ENCODE assay signal across 8 mouse cellular contexts in genomic region chr15:99717386-99718334, GRCm38 (mm10). TPM values are rescaled to one million over a fixed set of nuclear protein-coding genes. Genes with fewer than 3 reads are reported as not detected.
A peak's percentile ranks its signal among the peaks of the same experiment; 100 is the strongest.
DNase-seq lines count a peak whose midpoint lies in the region; ATAC-seq and TF ChIP-seq lines count a peak whose summit lies in the region.

Gpd1 (plus strand) TSS chr15:99717515.

- H3K4me2 ChIP-seq in liver, postnatal 0 days (ENCODE audit: low read depth, low read length), result peak within 1 kb of the TSS; percentile 64

- 48% methylated on average over 23 of the region's 26 CpGs for WGBS in liver, postnatal 0 days (ENCODE audit: insufficient replicate concordance)

- peak within 1 kb of the TSS; percentile 68 for H3K9ac ChIP-seq in liver, postnatal 0 days (replicated peaks)

- no peak for TF ChIP-seq EP300 in liver, postnatal 0 days (IDR thresholded peaks at IDR 0.05; ENCODE audit: low read depth)

- TF ChIP-seq CTCF in liver, postnatal 0 days (IDR thresholded peaks at IDR 0.05; ENCODE audit: low read depth), result no peak

- H3K27me3 ChIP-seq in liver, postnatal 0 days (ENCODE audit: insufficient read depth, low read length), result no peaks in the 10 kb centered on the region

- peaks cover 28% of the 10 kb centered on the region for H3K4me1 ChIP-seq in liver, postnatal 0 days (ENCODE audit: insufficient read depth)

- no peak for ATAC-seq in liver, postnatal 0 days

- H3K27ac ChIP-seq in liver, postnatal 0 days (ENCODE audit: low read depth), result peak within 1 kb of the TSS; percentile 88

- DNase-seq in ovary, postnatal 36 days (ENCODE audit: low spot score), result peak; percentile 61
- no peak for DNase-seq in ovary, postnatal 14 days (ENCODE audit: low spot score)
- peak; percentile 93 for DNase-seq in cerebellum, adult 9-11 months
- no peak for DNase-seq in heart, adult 8-10 months (ENCODE audit: low spot score)
- DNase-seq in kidney, postnatal 10 days, result peak; percentile 81
- DNase-seq in liver, postnatal 0 days, result peak; percentile 59
- peak; percentile 59 to 64 for DNase-seq in right cerebral cortex, postnatal 36 days (ENCODE audit: low spot score in 2 of 2)
- no peak for DNase-seq in thymus, postnatal 25 days

- H3K36me3 ChIP-seq in liver, postnatal 0 days (replicated peaks; ENCODE audit: insufficient read depth, low read length), result peaks cover 1% of the 10 kb centered on the region; the same call in 1 of the 2 replicates

- peak within 1 kb of the TSS; percentile 50 for H3K4me3 ChIP-seq in liver, postnatal 0 days (ENCODE audit: low read depth, low read length)

- H3K9me3 ChIP-seq in liver, postnatal 0 days (ENCODE audit: low read length), result no peaks in the 10 kb centered on the region

RNA-seq across cellular contexts. Expression of gene Gpd1, which starts in this region (rescaled TPM):
- total RNA-seq in heart, adult 8-10 months (2022), result 10 to 100 TPM; 38.6 to 59.0 (median 49.5) TPM
- polyA plus RNA-seq in liver, postnatal 0 days (2015; fragmentation: Nextera tagmentation; extraction: Ambion mirVana), result 147 and 150 TPM in 2 replicates

Comparison
In these comparisons a context has a peak if more than half of its experiments do, and no peak if none do; other contexts are left out.
1. DNase-seq: peak in ovary, postnatal 36 days (single experiment), cerebellum, adult 9-11 months (single experiment), kidney, postnatal 10 days (single experiment), liver, postnatal 0 days (single experiment) and right cerebral cortex, postnatal 36 days (2 of 2); none in ovary, postnatal 14 days (single experiment), heart, adult 8-10 months (single experiment) and thymus, postnatal 25 days (single experiment).